Mouse (Mus musculus): ENCODE data around the gene Igdcc3.

DNA sequence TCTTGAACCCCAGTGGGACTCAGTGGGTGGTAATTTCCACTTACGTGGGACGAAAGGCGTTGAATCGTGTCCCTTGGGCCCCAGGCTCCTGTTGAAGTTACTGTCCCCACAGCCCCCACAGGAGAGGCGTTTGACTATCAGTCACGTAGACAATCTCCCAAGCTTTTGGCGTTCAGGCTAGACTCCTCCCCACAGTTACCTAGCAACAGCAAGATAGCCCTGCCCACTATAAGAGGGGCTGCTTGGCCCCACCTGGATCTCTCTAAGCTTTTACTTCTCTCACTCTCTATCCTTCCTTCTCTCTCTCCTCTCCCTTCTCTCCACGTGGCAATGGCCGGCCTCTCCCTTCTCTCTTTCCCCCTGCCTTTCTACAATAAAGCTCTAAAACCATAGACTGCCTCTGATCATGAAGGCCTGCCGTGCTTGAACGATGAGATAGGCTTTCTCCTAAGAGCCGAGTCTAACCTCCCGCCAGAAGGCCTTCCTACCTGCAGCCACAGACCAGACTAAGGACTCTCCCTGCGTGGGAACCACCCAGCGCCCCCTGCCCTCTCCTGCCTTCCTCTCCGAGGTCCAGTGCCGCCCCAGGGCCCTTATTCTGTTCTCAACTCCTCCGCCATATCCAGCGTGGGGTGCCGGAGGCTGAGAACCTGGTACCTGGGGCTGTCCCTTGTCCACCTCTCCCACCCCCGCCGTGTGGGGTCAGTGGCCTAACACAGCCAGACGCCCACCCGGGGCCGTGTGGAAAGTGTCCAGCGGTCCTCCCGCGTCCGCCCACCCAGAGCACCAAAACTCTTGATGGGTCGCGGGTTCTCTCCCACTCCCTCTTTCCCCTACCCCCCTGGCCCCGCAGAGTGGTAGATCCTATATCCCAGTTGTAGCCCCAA, 67.5 kb downstream of the Igdcc3 start:
- TF ChIP-seq CTCF (IDR thresholded peaks at IDR 0.05; ENCODE audit: low read depth) (no peak), EP300 (IDR thresholded peaks at IDR 0.05; ENCODE audit: low read depth) (no peak)

All from heart, postnatal 0 days (tissue).